Mouse (Mus musculus) heart, embryonic 10.5 days (tissue): ENCODE measurements around the gene Usp31. TPM values are rescaled to one million over a fixed set of nuclear protein-coding genes. Genes with fewer than 3 reads are reported as not detected.
A peak's percentile ranks its signal among the peaks of the same experiment; 100 is the strongest.

Source experiments
- DNase-seq: peaks from one replicate; pipeline ENCODE4 v3.0.0-alpha.2; 2017; ENCODE audit warnings: low spot score
- H3K27ac ChIP-seq: fragments of 300-500 bp; sonication (generic); 2 replicates; pipeline ENCODE4 v1.5.1; 2016; ENCODE audit warnings: mild to moderate bottlenecking
- H3K27me3 ChIP-seq: fragments of 300-500 bp; sonication (generic); 2 replicates; pipeline ENCODE4 v1.6.1; 2016; ENCODE audit warnings: mild to moderate bottlenecking; ENCODE audit not compliant: poor library complexity, insufficient read depth, severe bottlenecking
- H3K36me3 ChIP-seq: fragments of 300-500 bp; sonication (generic); 2 replicates; pipeline ENCODE4 v1.6.1; 2016; ENCODE audit warnings: mild to moderate bottlenecking, moderate library complexity
- H3K4me1 ChIP-seq: fragments of 300-500 bp; sonication (generic); 2 replicates; pipeline ENCODE4 v1.6.1; 2016; ENCODE audit warnings: mild to moderate bottlenecking
- H3K4me3 ChIP-seq: fragments of 300-500 bp; sonication (generic); 2 replicates; pipeline ENCODE4 v1.5.1; 2016; ENCODE audit warnings: mild to moderate bottlenecking, moderate library complexity
- H3K9me3 ChIP-seq: fragments of 300-500 bp; sonication (generic); 2 replicates; pipeline ENCODE4 v1.6.1; 2016; ENCODE audit warnings: mild to moderate bottlenecking, moderate library complexity
- WGBS: fragments of 180-500 bp; shearing (Covaris S2); methylation state at CpG from one replicate; pipeline ENCODE4 v1.1.7; 2016; 5-methylcytosine and 5-hydroxymethylcytosine counted together
- polyA plus RNA-seq: library from polyadenylated mRNA; unstranded; fragments of >200 nt; fragmentation: Nextera tagmentation; extraction: Ambion mirVana; gene quantifications from 2 replicates; pipeline ENCODE4 v1.2.1, GENCODE M21; 2016

Usp31 gene
- 1.6 and 2.3 TPM in 2 replicates for polyA plus RNA-seq

DNA sequence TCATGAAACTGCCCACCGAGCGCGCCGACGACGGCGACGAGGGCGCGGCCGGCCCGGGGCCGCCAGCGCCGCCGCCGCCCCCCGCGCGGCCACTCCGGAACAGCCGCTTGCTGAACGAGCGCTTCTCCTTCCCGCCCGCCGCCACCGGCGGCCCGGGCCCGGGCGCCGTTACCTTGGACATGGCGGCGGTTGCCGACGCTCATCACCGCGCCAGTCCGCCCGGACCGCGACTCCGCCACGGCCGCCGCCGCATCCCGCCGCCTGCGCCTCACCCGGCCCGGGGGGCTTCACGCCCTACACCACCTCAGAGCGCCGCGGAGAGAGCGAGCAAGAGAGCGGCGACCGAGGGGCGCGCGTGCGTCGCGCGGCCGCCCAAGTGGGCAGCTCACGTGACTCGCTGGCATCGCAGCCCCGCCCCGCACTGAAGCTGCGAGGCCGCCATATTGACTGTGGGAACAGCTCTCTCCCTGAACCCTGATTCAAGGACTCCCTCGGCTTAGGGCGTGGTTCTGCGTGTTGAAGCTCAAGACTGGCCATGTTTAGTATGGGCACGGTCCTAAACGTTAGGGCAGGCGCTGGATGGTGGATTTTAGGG lies at the start of gene Usp31:
TSS of gene Usp31 (minus strand) at position 181 of the 595 bp plus-strand sequence.
- Histone ChIP-seq H3K27me3 (0 out of 2 replicates have a peak, but pooled peaks cover 4% of the 10 kb centered on the region), H3K36me3 (no peaks in the 10 kb centered on the region), H3K9me3 (no peaks in the 10 kb centered on the region), H3K4me1 (peaks cover 34% of the 10 kb centered on the region), H3K4me3 (peak within 1 kb of the TSS; percentile 82), H3K27ac (peak within 1 kb of the TSS; percentile 93)
- peak; percentile 97 for DNase-seq
- 1% methylated on average over 61 of the region's 82 CpGs for WGBS

DNA sequence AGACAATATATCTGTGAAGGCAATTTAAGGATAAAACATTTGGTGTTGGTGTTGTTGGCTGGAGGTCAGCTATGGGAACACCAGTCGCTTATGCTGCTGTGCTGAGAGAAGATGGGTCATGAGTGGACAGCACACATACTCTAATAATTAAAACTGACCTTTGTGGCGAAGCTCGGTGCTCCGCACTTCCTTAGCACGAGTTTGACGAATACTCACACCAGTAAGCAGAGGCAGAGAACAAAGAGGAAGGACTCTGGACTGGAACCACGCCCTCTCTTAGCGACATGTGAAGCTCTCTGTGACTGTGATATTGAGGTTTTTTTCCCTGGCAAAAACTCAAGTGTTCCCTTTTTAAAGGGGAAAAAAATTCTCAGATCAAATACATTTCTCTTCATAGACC lies 47.7 kb upstream of the Usp31 start:
- Histone ChIP-seq H3K27me3 (no peaks in the 10 kb centered on the region), H3K36me3 (no peaks in the 10 kb centered on the region), H3K4me3 (no peak overlapping the region), H3K27ac (no peak overlapping the region), H3K4me1 (no peaks in the 10 kb centered on the region), H3K9me3 (no peaks in the 10 kb centered on the region)
- no peak for DNase-seq
- WGBS = 74% methylated on average over 8 of the region's 8 CpGs

DNA sequence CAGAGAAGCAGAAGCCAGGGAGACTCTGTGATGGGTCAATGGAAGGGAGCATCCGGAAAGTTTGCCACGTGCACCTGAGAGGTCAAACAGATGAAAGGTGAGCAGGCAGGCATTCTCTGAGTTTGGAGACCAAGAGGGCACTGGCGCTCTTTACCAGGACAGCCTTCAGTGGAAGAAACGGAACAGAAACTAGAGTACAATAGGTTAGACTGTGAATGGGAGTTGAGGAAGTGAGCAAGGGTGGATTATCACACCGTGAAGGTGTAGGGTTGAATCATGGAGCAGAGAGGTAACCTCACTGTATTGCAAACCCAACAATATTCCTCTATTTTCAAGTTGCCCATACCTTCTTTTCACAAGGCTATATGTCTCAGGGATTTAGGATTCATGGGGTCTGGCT lies 43.2 kb upstream of the Usp31 start:
- Histone ChIP-seq H3K4me3 (no peak overlapping the region), H3K27me3 (no peaks in the 10 kb centered on the region), H3K9me3 (no peaks in the 10 kb centered on the region), H3K27ac (no peak overlapping the region), H3K36me3 (no peaks in the 10 kb centered on the region), H3K4me1 (no peaks in the 10 kb centered on the region)
- DNase-seq = peak; percentile 62
- 78% methylated on average over 5 of the region's 5 CpGs for WGBS

- DNase-seq = no peak
These were observed 30.7 kb upstream of the Usp31 start for GRCm38 (mm10) chr7:121737511-121738415.

GRCm38 (mm10) chr7:121734171-121734831 lies 27.2 kb upstream of the Usp31 start, which contains the start of gene Scnn1g:
Gene Scnn1g (plus strand): TSS chr7:121734479.
- no peaks in the 10 kb centered on the region for H3K9me3 ChIP-seq
- H3K27ac ChIP-seq = no peak within 1 kb of the TSS
- no peaks in the 10 kb centered on the region for H3K36me3 ChIP-seq
- peaks cover 19% of the 10 kb centered on the region for H3K4me1 ChIP-seq
- peaks cover 44% of the 10 kb centered on the region for H3K27me3 ChIP-seq
- peak within 1 kb of the TSS; percentile 56 for H3K4me3 ChIP-seq
- peak; percentile 92 for DNase-seq
- under 1% methylated on average over 38 of the region's 38 CpGs for WGBS

More at GRCm38 (mm10) chr7:121737511-121738415, 30.7 kb upstream of the Usp31 start:
- H3K27me3 ChIP-seq = peaks cover 44% of the 10 kb centered on the region
- no peaks in the 10 kb centered on the region for H3K36me3 ChIP-seq
- WGBS = 40% methylated on average over 29 of the region's 29 CpGs
- H3K4me1 ChIP-seq = peaks cover 19% of the 10 kb centered on the region
- H3K4me3 ChIP-seq = no peak overlapping the region
- H3K27ac ChIP-seq = no peak overlapping the region
- no peaks in the 10 kb centered on the region for H3K9me3 ChIP-seq

- 14% methylated on average over 5 of the region's 5 CpGs for WGBS
These were observed 23.2 kb upstream of the Usp31 start for GRCm38 (mm10) chr7:121730225-121730624.

DNA sequence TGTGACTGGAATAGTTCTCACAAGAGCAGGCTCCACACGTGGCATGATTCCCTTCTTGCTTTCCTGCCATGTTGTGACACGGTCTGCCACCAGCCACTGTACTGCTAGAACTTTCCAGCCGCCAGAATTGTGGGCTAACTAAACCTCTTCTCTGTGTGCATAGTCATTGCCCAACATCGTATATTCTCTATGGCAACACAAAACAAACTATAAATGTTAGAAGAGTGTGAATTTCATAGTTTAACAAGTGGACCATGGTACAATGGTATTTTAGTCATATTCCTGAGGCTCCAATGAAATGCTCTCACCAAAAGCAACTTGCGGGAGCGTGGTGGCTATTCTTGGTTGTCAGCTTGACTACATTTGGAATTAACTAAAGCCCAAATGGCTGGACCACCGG lies 10.0 kb upstream of the Usp31 start:
- 72% methylated on average over 7 of the region's 7 CpGs for WGBS
- Histone ChIP-seq H3K4me3 (no peak overlapping the region), H3K36me3 (no peaks in the 10 kb centered on the region), H3K27ac (no peak overlapping the region), H3K27me3 (no peaks in the 10 kb centered on the region), H3K4me1 (no peaks in the 10 kb centered on the region), H3K9me3 (no peaks in the 10 kb centered on the region)
- DNase-seq = no peak

More at GRCm38 (mm10) chr7:121730225-121730624, 23.2 kb upstream of the Usp31 start:
- peaks cover 13% of the 10 kb centered on the region for H3K27me3 ChIP-seq
- H3K27ac ChIP-seq = no peak overlapping the region
- H3K4me3 ChIP-seq = no peak overlapping the region
- no peaks in the 10 kb centered on the region for H3K36me3 ChIP-seq
- H3K4me1 ChIP-seq = peaks cover 10% of the 10 kb centered on the region
- H3K9me3 ChIP-seq = no peaks in the 10 kb centered on the region
- DNase-seq = peak; percentile 91

GRCm38 (mm10) chr7:121711171-121711570 lies 4.1 kb upstream of the Usp31 start:
- Histone ChIP-seq H3K27ac (no peak overlapping the region), H3K4me1 (peaks cover 5% of the 10 kb centered on the region; the same call in 1 of the 2 replicates), H3K9me3 (no peaks in the 10 kb centered on the region), H3K27me3 (0 out of 2 replicates have a peak, but pooled peaks cover 4% of the 10 kb centered on the region), H3K4me3 (no peak overlapping the region), H3K36me3 (no peaks in the 10 kb centered on the region)
- WGBS = 45% methylated on average over 2 of the region's 2 CpGs
- DNase-seq = no peak

DNA sequence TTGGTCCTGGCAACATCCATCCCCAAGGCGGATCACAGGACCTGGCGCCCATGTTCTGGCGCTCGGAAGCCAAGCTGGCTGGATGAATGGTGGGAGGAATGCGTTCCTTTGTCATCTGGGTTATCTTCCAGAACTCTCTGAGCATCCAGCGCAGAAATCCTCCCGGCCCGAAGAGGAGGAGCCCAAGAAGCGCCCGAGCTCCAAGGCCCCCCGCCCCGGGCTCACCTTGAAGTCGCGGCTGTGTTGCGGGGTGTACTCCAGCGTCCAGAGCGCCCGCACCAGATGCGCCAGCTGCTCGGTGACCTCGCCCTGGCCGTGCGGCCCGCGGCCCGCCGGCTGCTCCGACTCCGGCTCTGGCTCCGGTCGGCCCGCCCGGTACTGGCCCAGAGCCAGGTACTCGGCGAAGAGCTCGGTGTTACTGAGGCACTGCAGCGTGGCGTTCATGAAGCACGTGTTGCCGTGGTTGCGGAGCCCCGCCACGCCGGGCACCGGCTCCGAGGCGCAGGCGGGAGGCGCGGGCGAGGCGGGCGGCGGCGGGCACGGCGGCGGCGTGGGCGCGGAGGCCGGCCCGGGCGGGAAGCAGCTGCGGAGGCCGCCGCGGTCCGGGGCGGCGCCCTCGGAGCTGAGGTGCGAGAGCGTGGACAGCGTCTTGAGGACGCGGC lies 511 bp downstream of the Usp31 start:
- peak overlapping the region; percentile 93 for H3K27ac ChIP-seq
- peak overlapping the region; percentile 82 for H3K4me3 ChIP-seq
- H3K4me1 ChIP-seq = peaks cover 40% of the 10 kb centered on the region
- under 1% methylated on average over 76 of the region's 77 CpGs for WGBS
- DNase-seq = no peak
- no peaks in the 10 kb centered on the region for H3K36me3 ChIP-seq
- no peaks in the 10 kb centered on the region for H3K9me3 ChIP-seq
- 0 out of 2 replicates have a peak, but pooled peaks cover 4% of the 10 kb centered on the region for H3K27me3 ChIP-seq

- Histone ChIP-seq H3K9me3 (no peaks in the 10 kb centered on the region), H3K4me1 (peaks cover 50% of the 10 kb centered on the region), H3K27ac (no peak overlapping the region), H3K4me3 (no peak overlapping the region), H3K36me3 (no peaks in the 10 kb centered on the region), H3K27me3 (0 out of 2 replicates have a peak, but pooled peaks cover 4% of the 10 kb centered on the region)
- 87% methylated on average over 2 of the region's 2 CpGs for WGBS
- no peak for DNase-seq
These were observed 2.0 kb downstream of the Usp31 start for GRCm38 (mm10) chr7:121705051-121705450.

GRCm38 (mm10) chr7:121701983-121702382 lies 5.1 kb downstream of the Usp31 start:
- no peak overlapping the region for H3K27ac ChIP-seq
- H3K27me3 ChIP-seq = no peaks in the 10 kb centered on the region
- H3K36me3 ChIP-seq = no peaks in the 10 kb centered on the region
- DNase-seq = no peak
- no peak overlapping the region for H3K4me3 ChIP-seq
- H3K4me1 ChIP-seq = peaks cover 62% of the 10 kb centered on the region
- WGBS = 20% methylated on average over 6 of the region's 6 CpGs
- no peaks in the 10 kb centered on the region for H3K9me3 ChIP-seq

- no peak overlapping the region for H3K27ac ChIP-seq
- no peak overlapping the region for H3K4me3 ChIP-seq
- whole genome bisulfite sequencing = 83% methylated on average over 3 of the region's 3 CpGs
- H3K4me1 ChIP-seq = peaks cover 50% of the 10 kb centered on the region
- no peaks in the 10 kb centered on the region for H3K36me3 ChIP-seq
- H3K9me3 ChIP-seq = no peaks in the 10 kb centered on the region
- no peak for DNase-seq
- no peaks in the 10 kb centered on the region for H3K27me3 ChIP-seq
These were observed 6.6 kb downstream of the Usp31 start for GRCm38 (mm10) chr7:121700480-121700879.
